Mouse (Mus musculus): Measurements from ENCODE around the gene Tjp2.
"Not testable (repeated sequence)": the region's sequence is repeated elsewhere in the genome, so short reads cannot be mapped to it uniquely, and the experiment has no call there.

The Tjp2 gene

GRCm38 (mm10) chr19:24221455-24221854 lies 3.4 kb downstream of the Tjp2 start:
- DNase-seq (ENCODE audit: low read depth, low spot score): no peak

GRCm38 (mm10) chr19:24220795-24221445 lies 3.9 kb downstream of the Tjp2 start:
- no peak for DNase-seq (ENCODE audit: low read depth, low spot score)

GRCm38 (mm10) chr19:24219011-24219410 lies 5.8 kb downstream of the Tjp2 start:
- no peak for DNase-seq (ENCODE audit: low read depth, low spot score)

DNA sequence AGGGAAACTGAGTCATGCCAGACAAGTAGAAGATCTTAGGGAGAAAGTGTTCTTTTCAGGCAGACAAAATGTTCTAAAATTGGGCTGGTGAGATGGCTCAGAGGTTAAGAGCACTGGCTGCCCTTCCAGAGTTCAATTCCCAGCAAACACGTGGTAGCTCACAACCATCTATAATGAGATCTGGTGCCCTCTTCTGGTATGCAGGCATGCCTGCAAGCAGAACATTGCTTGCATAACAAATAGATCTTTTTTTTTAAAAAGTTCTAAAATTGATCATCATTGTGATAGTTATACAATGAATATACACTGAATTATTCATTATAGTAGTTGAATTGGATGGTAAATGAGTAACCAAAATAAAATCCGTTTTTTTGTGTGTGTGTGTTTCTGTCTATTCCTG lies 6.5 kb downstream of the Tjp2 start:
- no peak for DNase-seq (ENCODE audit: low read depth, low spot score)

- no peak for DNase-seq (ENCODE audit: low read depth, low spot score)
These were observed 7.0 kb downstream of the Tjp2 start for GRCm38 (mm10) chr19:24217851-24218250.

DNA sequence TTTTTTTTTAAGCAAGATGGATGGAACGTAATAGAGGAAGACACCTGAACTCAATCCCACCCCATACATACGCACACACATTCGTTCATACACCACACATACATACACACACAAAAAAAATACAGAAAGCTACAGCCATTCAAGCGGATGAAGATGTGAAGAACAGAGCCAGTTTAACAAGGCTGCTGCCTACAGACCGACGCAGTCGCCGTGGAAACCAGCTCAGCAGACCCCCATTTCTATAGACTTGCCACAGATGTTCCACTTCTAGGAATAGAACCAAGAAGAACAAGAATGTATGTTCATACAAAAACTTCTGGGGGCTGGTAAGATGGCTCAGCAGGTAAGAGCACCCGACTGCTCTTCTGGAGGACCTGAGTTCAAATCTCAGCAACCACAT lies 8.1 kb downstream of the Tjp2 start:
- peak; percentile 26 for DNase-seq (ENCODE audit: low read depth, low spot score)

- no peak for DNase-seq (ENCODE audit: low read depth, low spot score)
These were observed 9.9 kb downstream of the Tjp2 start for GRCm38 (mm10) chr19:24214939-24215338.

DNA sequence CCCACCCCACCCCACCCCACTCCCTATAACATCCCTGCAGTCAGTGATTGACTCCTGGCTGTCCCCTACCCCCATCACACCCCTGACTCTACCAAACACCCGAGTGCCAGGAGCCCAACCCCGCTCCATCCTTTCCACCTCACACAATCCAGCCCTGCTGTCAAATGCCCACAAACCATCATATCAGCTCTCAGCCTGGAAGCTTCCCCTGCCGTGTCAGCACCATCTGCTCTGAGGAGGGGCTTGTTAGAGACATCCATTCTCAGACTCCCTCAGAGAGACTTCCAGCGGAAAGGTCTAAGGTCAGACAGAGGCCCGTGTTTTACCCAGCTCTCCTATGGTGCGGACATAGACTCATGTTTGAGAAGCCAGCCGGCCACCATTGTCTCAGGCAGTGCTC lies 11.5 kb downstream of the Tjp2 start:
- peak; percentile 67 for DNase-seq (ENCODE audit: low read depth, low spot score)

DNA sequence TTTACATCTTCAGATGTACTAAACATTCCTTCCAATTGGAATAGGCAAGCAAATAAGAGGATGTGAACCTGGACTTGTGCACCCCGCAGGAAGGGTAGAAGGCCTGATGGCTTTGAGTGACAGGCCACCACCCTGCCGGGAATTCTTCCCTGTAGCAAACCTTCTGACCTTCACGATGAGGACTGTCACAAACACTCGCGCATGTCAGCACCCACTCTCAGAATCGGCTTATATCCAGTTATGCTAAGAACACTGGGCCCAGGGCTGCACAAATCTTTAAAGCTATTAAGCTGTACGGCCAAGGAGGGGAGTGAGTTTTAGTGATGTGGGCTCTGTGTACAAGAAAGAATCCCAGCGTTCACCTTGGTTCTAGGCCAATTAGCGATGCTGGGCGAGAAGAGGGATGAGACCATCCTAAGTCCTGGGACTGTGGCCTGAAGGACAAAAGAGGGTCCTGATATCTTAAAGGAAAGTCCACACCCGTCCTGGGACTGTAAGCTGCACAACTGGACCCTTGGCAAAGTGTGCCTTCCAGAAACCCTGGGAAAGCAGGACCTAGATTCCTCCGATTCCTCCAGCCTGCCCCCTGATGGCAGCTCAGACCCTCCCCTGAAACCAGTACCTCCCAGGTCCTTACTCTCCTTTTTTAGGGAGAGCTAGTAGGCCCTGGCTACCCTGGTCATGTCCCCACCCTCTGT lies 12.1 kb downstream of the Tjp2 start:
- DNase-seq (ENCODE audit: low read depth, low spot score): no peak

- DNase-seq (ENCODE audit: low read depth, low spot score): no peak
These were observed 13.7 kb downstream of the Tjp2 start for GRCm38 (mm10) chr19:24211168-24211567.

DNA sequence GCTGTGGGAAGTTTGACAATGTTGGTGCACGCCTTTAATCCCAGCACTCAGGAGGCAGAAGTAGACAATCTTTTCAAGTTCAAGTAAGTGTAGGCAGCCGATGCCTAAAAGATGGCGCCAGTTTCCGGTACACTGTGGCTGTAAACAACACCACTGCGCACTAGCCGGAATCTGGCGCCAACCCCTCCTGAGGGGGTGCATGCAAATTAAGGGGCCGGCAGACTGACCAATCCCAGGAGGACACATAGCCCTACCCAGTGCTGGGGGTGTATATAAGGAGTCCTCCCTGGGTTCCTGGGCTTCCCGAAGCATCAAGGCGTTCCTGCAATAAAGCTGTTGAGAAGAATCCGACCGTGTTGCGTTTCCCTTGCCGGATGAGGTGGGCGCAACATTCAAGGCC lies 15.3 kb downstream of the Tjp2 start:
- DNase-seq (ENCODE audit: low read depth, low spot score): no peak

GRCm38 (mm10) chr19:24207967-24208366 lies 16.9 kb downstream of the Tjp2 start:
- no peak for DNase-seq (ENCODE audit: low read depth, low spot score)

DNA sequence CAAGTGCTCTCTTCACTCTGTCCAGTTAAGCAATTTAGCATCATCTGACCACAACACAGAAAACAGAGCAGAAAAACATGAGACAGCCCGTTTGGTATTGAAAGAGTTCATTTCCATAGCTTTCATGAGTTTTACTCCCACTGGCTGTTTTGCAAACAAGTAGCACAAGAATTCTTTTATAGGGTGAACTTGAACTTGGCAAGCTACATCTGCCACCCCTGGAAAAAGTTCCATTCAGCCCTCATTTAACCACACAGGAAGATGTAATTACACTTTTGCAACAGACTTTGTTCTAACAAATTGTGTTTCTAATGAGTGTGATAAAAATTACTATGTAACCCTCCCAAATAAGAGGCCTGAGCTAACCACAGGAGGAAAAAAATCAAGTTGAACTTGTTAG lies 19.8 kb downstream of the Tjp2 start:
- DNase-seq (ENCODE audit: low read depth, low spot score): no peak

DNA sequence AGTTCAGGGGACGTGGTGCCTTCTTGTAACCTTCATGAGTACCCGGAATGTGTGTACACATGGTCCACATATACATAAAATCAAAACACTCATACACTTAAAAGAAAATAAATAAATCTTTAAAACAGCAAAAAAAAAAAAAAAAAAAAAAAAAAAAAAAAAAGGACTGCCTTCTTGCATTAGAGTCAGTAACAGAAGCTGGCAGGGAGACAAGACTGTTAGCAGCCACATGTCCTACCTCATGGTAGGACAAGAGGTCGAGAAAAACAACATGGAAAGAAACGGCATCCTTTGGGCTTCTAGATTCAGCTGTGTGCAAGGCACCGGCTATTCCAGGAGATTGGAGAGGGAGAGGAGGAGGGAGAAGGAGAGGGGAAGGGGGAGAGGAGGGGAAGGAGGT lies 23.0 kb downstream of the Tjp2 start:
- no peak for DNase-seq (ENCODE audit: low read depth, low spot score)

DNA sequence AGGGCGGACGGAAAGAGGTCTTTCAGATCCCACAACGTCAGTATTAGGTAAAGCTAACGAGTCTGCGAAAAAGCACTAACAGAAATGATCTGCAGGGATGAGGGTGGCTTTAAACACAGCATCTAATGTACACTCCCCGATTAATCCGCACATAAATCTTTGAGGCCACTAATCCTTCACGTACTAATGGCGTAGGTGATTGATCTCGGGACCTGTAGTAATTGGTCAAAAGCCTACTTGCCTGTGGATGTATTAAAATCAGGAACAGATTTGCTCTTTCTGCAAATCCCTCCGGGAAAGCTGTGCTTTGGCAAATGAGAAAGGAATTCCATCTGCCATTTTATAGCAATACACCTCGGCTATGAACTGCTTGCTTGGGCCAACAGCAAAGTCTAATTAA lies 24.3 kb downstream of the Tjp2 start:
- peak; percentile 39 for DNase-seq (ENCODE audit: low read depth, low spot score)

GRCm38 (mm10) chr19:24198676-24199303 lies 26.0 kb downstream of the Tjp2 start:
- no peak for DNase-seq (ENCODE audit: low read depth, low spot score)

- DNase-seq (ENCODE audit: low read depth, low spot score): no peak
These were observed 27.5 kb downstream of the Tjp2 start for GRCm38 (mm10) chr19:24197338-24197737.

DNA sequence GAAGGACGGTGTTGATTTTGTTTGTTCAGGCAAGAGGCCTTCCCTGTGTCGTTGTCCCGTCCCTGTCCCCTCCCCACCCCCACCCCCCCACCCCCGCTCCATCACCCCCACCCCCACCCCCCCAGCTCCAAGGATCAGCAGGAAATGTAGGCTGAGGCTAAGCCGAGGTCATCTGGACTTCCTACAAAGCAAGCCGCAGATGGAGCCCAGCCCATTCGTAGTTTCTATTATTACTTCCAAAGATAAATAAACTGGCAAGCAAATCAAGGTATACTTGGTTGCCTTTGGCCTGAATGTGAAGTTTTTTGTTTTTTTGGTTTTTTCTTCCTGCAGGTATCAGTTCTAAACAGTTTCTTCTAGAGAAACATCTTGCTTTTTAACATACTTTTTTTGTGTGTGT lies 29.6 kb downstream of the Tjp2 start:
- DNase-seq (ENCODE audit: low read depth, low spot score): no peak

DNA sequence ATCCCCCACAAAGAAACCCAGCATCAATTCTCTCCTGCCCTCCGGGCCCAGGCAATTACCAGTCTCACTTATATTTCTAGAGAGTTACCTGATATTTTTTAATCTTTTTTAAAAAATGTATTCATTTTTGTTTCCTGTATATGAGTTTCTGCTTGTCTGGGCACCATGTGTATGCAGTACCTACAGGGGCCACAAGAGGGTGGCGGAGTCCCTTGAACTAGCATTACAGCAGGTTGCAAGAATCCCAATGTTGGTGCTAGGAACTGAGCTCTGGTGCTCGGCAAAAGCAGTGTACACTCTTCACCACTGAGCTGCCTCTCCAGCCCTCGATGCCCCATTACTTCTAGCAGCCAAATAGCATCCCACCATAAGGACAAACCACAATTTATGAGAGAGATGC lies 30.6 kb downstream of the Tjp2 start:
- DNase-seq (ENCODE audit: low read depth, low spot score): no peak

DNA sequence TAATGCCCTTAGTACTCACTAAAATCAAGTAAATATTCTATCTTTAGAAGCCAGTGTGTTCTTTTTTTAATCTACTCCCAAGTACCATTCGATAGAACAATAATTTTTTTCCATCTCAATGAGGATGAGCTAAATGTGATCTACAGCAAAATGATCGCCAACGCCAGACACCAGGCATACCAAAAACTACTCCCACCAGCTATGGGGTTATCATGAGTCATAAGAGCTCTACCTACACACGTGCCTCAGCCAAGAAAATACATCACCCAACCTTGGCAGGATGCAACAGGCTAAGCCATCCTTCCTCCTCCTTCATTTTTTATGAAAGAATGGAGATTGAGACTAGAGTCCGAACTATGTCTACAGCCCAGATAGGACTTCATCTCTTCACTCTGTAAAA lies 31.9 kb downstream of the Tjp2 start:
- no peak for DNase-seq (ENCODE audit: low read depth, low spot score)

- no peak for DNase-seq (ENCODE audit: low read depth, low spot score)
These were observed 37.0 kb downstream of the Tjp2 start for GRCm38 (mm10) chr19:24187791-24188190.

DNA sequence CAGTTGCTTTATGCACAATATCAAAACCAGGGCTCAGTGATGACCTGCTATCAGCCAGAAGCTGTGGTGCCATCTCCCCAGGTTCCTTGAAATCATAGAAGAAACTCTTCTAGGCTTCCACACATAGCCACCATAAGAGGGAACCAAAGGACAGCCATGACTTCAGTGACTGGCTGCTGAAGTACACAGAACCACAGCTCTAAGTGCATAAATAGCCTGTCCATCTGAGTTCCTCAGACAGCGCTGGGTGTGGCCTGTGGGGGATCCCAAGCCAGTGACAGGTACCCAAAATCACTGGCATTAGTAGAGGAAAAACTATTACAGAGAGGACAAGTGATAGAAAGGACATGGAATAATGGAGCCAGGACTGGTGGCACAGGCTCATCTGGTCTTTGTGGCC lies 37.5 kb downstream of the Tjp2 start:
- not testable (repeated sequence) for DNase-seq (ENCODE audit: low read depth, low spot score)

GRCm38 (mm10) chr19:24183680-24184235 lies 41.1 kb downstream of the Tjp2 start:
- DNase-seq (ENCODE audit: low read depth, low spot score): no peak

Measured in mesoderm, embryonic 11.5 days (tissue).